Mouse (Mus musculus): ENCODE results near the gene Rgs2. TPM values are rescaled to one million over a fixed set of nuclear protein-coding genes. Genes with fewer than 3 reads are reported as not detected.

The Rgs2 gene
- total RNA-seq, 2 experiments from 2014 or later: 79.8 to 88.8 TPM

- DNase-seq (ENCODE audit: low spot score in 2 of 2): no peak
Measured at GRCm38 (mm10) chr1:143984988-143985625, 18.9 kb downstream of the Rgs2 start.

- no peak for DNase-seq (ENCODE audit: low spot score in 2 of 2)
Measured at GRCm38 (mm10) chr1:143982765-143983312, 21.1 kb downstream of the Rgs2 start.

- DNase-seq (ENCODE audit: low spot score in 2 of 2): no peak
Measured at GRCm38 (mm10) chr1:143982085-143982764, 21.7 kb downstream of the Rgs2 start.

GRCm38 (mm10) chr1:143980811-143981210 is 23.1 kb downstream of the Rgs2 start:
- no peak for DNase-seq (ENCODE audit: low spot score in 2 of 2)

- no peak for DNase-seq (ENCODE audit: low spot score in 2 of 2)
Measured at GRCm38 (mm10) chr1:143974637-143975036, 29.3 kb downstream of the Rgs2 start.

DNA sequence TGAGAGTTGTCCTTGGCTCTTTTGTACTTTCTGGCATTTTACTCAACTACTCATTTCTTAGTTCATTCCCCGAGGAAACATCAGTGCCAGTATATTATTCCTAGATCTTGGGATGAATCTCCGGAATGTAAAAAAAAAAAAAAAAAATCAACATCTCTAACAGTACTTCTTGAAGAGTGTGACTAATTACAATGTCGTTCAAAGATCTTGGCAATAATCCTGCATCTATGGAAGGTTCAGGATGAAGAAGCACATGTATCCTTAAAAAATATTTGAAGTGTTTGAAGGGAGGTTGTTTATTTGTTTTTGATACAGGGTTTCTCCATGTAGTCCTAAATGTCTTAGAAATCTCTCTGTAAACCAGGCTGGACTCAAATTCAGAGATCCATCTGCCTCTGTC is 41.7 kb downstream of the Rgs2 start:
- DNase-seq (ENCODE audit: low spot score in 2 of 2): no peak

DNA sequence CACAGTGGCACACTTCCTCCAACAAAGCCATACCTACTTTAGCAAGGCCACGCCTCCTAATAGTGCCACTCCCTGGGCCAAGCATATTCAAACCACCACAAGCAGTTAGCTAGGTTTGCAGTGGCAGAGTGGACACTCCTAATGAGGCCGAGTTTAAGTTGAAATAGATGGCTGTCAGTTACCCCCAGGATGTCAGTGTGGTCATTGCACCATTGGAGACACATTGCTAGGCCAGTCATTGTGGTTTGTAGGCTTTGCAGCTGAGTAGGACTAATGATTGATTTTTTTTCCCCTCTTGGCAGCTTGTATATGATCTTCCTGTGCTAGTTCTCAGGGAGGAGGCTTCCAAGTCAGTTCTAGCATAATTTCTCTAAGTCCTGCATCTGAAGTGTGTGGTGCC is 43.6 kb downstream of the Rgs2 start:
- DNase-seq (ENCODE audit: low spot score in 2 of 2): no peak

- DNase-seq (ENCODE audit: low spot score in 2 of 2): no peak
Measured at GRCm38 (mm10) chr1:143956090-143956489, 47.9 kb downstream of the Rgs2 start.

GRCm38 (mm10) chr1:143952841-143953240 is 51.1 kb downstream of the Rgs2 start:
- DNase-seq (ENCODE audit: low spot score in 2 of 2): no peak

Other genes starting within 250 kb of the Rgs2 start
- gene Trove2, start 227.1 kb downstream of the Rgs2 start, total RNA-seq (2021): 10 to 100 TPM; 30.6 to 32.0 TPM
- 10 to 100 TPM; 40.7 to 43.4 TPM for gene Uchl5, start 226.9 kb downstream of the Rgs2 start, total RNA-seq (2021)
- gene Rgs13, start 173.2 kb upstream of the Rgs2 start, total RNA-seq (2021): 1 to 10 TPM; 1.1 to 1.6 TPM
- gene Rgs1, start 245.1 kb upstream of the Rgs2 start, total RNA-seq (2021): not detected